Mouse (Mus musculus) heart, postnatal 0 days (tissue): Measurements from ENCODE around the gene Fgfr2. TPM values are rescaled to one million over a fixed set of nuclear protein-coding genes. Genes with fewer than 3 reads are reported as not detected.
"Not testable (repeated sequence)": the region's sequence is repeated elsewhere in the genome, so short reads cannot be mapped to it uniquely, and the experiment has no call there.

Source experiments
- ATAC-seq: fragments of 200-750 bp; cut with Nextera tagmentation; 2 replicates; pipeline ENCODE4 v1.8.0; 2017; ENCODE audit warnings: low read depth, moderate number of reproducible peaks, moderate library complexity; ENCODE audit not compliant: insufficient read depth
- DNase-seq: peaks from one replicate; pipeline ENCODE4 v3.0.0-alpha.2; 2016; ENCODE audit warnings: low spot score
- H3K27ac ChIP-seq: fragments of 300-500 bp; sonication (generic); 2 replicates; pipeline ENCODE4 v1.5.1; 2014; ENCODE audit warnings: low read depth, mild to moderate bottlenecking
- H3K27me3 ChIP-seq: fragments of 300-500 bp; sonication (generic); 2 replicates; pipeline ENCODE4 v1.6.1; 2014; ENCODE audit warnings: low read length, mixed read lengths; ENCODE audit not compliant: control insufficient read depth, insufficient read depth
- H3K36me3 ChIP-seq: fragments of 300-500 bp; sonication (generic); replicated peaks from 2 replicates; pipeline ENCODE4 v1.6.1; 2014; ENCODE audit warnings: low read length, mixed read lengths; ENCODE audit not compliant: control insufficient read depth, insufficient read depth
- H3K4me1 ChIP-seq: fragments of 300-500 bp; sonication (generic); 2 replicates; pipeline ENCODE4 v1.6.1; 2014; ENCODE audit warnings: antibody characterized with exemption; ENCODE audit not compliant: control insufficient read depth, insufficient read depth
- H3K4me2 ChIP-seq: fragments of 300-500 bp; sonication (generic); 2 replicates; pipeline ENCODE4 v1.6.1; 2014; ENCODE audit warnings: low read depth, mild to moderate bottlenecking, low read length, moderate library complexity
- H3K4me3 ChIP-seq: fragments of 300-500 bp; sonication (generic); 2 replicates; pipeline ENCODE4 v1.5.1; 2014; ENCODE audit warnings: low read depth, low read length
- H3K9ac ChIP-seq: fragments of 300-500 bp; sonication (generic); replicated peaks from 2 replicates; pipeline ENCODE4 v1.6.1; 2014; ENCODE audit warnings: low read depth, low read length, mixed read lengths
- H3K9me3 ChIP-seq: fragments of 300-500 bp; sonication (generic); replicated peaks from 2 replicates; pipeline ENCODE4 v1.6.1; 2016; ENCODE audit warnings: low read length; ENCODE audit not compliant: control insufficient read depth
- CTCF ChIP-seq: IDR thresholded peaks from 2 replicates; pipeline ENCODE4 v1.5.1; 2016; ENCODE audit warnings: antibody characterized with exemption, control low read depth, low read depth
- EP300 ChIP-seq: IDR thresholded peaks from 2 replicates; pipeline ENCODE4 v1.6.1; 2016; ENCODE audit warnings: antibody characterized with exemption, low read depth
- WGBS: fragments of 180-500 bp; shearing (Covaris S2); extraction: QIAGEN DNeasy Blood & Tissue Kit; methylation state at CpG from one replicate; pipeline ENCODE4 v1.1.7; 2014; 5-methylcytosine and 5-hydroxymethylcytosine counted together
- polyA plus RNA-seq: library from polyadenylated mRNA; unstranded; fragments of >200 nt; fragmentation: Nextera tagmentation; extraction: Ambion mirVana; gene quantifications from 2 replicates; pipeline ENCODE4 v1.2.1, GENCODE M21; 2015
- total RNA-seq: library from RNA; depleted of rRNA; stranded (reverse); fragments of >200 nt; gene quantifications from 2 replicates; pipeline ENCODE4 v1.2.3, GENCODE M21; 2014; ENCODE audit warnings: low replicate concordance

Gene Fgfr2
- total and polyA plus RNA-seq, 2 experiments from 2014 or later = 3.8 to 11.5 TPM

DNA sequence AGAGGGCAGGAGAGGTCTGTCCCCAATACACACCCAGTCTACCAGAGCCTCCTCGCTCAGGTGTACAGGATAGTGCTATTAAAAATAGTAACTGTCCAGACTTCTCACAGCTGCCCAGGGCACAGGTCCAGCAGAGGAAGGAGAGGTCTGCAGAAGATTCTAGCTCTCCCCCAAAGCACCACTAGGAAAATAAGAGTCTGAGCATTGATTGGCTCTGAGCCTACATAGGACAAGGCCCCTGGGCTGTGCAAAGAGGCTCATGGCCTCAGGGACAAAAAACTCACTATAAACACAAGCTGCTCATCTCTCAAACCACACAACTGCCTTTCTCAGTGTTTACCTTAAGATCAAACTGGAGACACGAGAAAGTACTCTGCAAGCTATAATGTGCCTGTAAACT lies 679.4 kb downstream of the Fgfr2 start:
- H3K4me3 ChIP-seq = no peak overlapping the region
- ATAC-seq (peak; percentile 39; the same call in 1 of the 2 replicates), DNase-seq (no peak)
- no peak overlapping the region for H3K4me2 ChIP-seq
- H3K4me1 ChIP-seq = peaks cover 14% of the 10 kb centered on the region
- H3K36me3 ChIP-seq = no peaks in the 10 kb centered on the region
- no peak for TF ChIP-seq EP300
- no peak for TF ChIP-seq CTCF
- H3K27me3 ChIP-seq = no peaks in the 10 kb centered on the region
- peak overlapping the region; percentile 54 for H3K27ac ChIP-seq
- 40% methylated on average over 2 of the region's 2 CpGs for WGBS
- H3K9ac ChIP-seq = no peak overlapping the region
- H3K9me3 ChIP-seq = no peaks in the 10 kb centered on the region

DNA sequence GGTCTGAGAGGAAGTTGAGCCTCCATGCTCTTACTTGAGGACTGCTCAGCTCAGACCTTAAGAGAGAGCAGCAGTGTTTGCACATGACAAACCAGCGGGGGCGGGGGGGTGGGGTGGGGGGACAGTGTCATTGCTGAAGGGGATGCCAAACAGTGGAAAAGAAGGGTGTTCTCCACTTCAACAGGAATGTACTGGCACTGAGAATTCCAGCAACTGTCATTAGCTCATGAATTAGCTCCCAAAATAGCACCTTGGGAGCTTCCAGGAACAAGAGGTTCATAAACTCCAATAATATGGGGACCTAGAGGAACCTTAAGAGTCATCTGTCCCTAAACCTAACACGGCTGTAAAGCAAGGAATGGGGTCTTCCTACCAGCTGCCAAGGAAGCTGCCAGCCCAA lies 680.0 kb downstream of the Fgfr2 start:
- peak; percentile 53 for DNase-seq
- Histone ChIP-seq H3K9ac (no peak overlapping the region), H3K4me1 (peaks cover 14% of the 10 kb centered on the region), H3K27me3 (no peaks in the 10 kb centered on the region), H3K4me3 (no peak overlapping the region), H3K36me3 (no peaks in the 10 kb centered on the region), H3K27ac (peak overlapping the region; percentile 54), H3K9me3 (no peaks in the 10 kb centered on the region), H3K4me2 (no peak overlapping the region)
- peak; percentile 67 for ATAC-seq
- WGBS = 55% methylated on average over 3 of the region's 3 CpGs
- no peak for TF ChIP-seq EP300

DNA sequence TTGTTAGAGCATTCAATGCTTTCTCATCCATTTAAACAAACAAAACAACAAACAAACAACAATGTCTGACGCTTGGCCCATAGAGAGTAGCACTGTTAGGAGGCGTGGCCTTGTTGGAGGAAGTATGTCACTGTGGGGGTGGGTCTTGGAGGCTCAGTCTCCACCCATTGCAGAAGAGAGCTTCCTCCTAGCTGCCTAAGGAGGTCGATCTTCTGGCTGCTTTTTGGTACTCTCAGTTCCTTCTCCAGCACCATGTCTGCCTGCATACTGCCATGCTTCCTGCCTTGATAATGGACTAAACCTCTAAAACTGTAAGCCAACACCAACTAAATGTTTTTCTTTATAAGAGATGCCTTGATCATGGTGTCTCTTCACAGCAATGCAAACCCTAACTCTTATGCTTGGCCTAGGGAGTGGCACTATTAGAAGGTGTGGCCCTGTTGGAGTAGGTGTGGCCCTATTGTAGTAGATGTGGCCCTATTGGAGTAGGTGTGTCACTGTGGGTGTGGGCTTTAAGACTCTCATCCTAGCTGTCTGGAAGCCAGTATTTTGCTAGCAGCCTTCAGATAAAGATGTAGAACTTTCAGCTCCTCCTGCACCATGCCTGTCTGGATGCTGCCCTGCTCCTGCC lies 680.9 kb downstream of the Fgfr2 start:
- not testable (repeated sequence) for DNase-seq, ATAC-seq
- WGBS = 87% methylated on average over 3 of the region's 3 CpGs

DNA sequence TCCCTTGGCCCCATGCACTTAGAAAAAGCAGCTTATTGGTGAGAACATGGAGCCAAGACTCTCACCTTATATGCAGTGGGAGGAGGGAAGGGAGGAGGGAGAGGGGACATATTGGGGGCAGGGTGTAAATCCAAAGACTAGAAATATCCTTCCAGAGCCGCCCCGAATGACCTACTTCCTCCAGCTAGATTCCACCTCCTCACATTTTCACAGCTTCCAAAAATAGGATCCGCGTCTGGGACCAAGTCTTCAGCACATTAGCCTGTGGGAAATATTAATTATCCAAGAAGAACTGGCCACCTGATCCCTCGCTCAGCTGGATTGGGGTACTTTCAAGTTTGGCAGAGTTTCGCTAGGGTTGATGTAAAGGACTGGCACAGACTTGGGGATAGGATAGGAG lies 683.2 kb downstream of the Fgfr2 start:
- 44% methylated on average over 6 of the region's 6 CpGs for WGBS
- ATAC-seq (no peak), DNase-seq (no peak)
- Histone ChIP-seq H3K4me3 (no peak overlapping the region), H3K9ac (no peak overlapping the region), H3K4me2 (no peak overlapping the region), H3K36me3 (no peaks in the 10 kb centered on the region), H3K4me1 (peaks cover 14% of the 10 kb centered on the region), H3K27me3 (no peaks in the 10 kb centered on the region), H3K27ac (no peak overlapping the region), H3K9me3 (no peaks in the 10 kb centered on the region)
- TF ChIP-seq CTCF (no peak), EP300 (no peak)

More for the DNA sequence above, 680.9 kb downstream of the Fgfr2 start:
- H3K27me3 ChIP-seq, H3K4me3 ChIP-seq, H3K9ac ChIP-seq, H3K9me3 ChIP-seq, H3K27ac ChIP-seq, H3K4me2 ChIP-seq, H3K36me3 ChIP-seq: not testable (repeated sequence)
- peaks cover 14% of the 10 kb centered on the region for H3K4me1 ChIP-seq

DNA sequence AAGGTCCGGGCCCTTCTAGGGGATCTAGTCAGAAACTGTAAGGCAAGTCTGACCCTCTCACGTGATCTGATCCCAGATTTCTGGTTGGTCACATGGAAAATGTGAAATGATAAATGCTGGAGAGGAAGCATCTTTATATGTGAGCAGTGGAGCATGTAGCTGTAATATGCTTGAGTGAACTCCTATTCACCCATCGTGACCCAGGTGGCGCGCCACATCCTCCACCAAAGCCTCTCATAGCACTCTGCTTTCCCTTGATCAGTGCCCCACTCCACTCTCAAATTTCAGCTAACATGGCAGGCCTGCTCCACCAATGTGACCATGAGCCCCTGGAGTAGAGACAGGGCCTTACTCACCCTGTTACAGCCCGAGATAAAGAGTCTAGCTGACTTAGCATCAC lies 685.1 kb downstream of the Fgfr2 start:
- H3K9ac ChIP-seq = no peak overlapping the region
- H3K9me3 ChIP-seq = no peaks in the 10 kb centered on the region
- no peak for TF ChIP-seq CTCF
- TF ChIP-seq EP300 = no peak

DNA sequence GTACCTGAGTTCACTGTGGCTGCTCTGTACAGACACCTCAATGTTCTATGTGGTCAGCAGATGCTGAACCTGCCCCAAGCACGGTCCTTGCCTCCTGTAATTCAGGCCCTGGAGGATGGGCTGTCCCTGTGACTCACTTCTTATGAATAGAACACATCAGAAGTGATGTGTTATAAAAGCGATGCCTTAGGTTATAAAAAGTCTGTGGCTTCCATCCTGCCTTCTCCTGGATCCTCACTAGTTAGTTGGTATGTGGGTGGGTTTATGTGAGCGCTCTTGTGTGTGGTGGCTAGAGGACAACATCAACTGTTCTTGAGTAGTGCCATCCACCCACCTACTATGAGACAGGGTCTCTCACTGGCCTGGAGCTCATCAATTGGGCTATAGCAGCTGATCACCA lies 685.7 kb downstream of the Fgfr2 start:
- Histone ChIP-seq H3K9me3 (no peaks in the 10 kb centered on the region), H3K4me3 (no peak overlapping the region), H3K4me2 (no peak overlapping the region), H3K4me1 (no peaks in the 10 kb centered on the region; the same call in 1 of the 2 replicates), H3K27ac (no peak overlapping the region), H3K9ac (no peak overlapping the region), H3K36me3 (no peaks in the 10 kb centered on the region), H3K27me3 (no peaks in the 10 kb centered on the region)
- ATAC-seq = no peak
- no peak for DNase-seq
- 80% methylated on average over 3 of the region's 3 CpGs for WGBS
- no peak for TF ChIP-seq EP300
- no peak for TF ChIP-seq CTCF

More for the DNA sequence above, 685.1 kb downstream of the Fgfr2 start:
- H3K27ac ChIP-seq = no peak overlapping the region
- no peak for DNase-seq
- no peaks in the 10 kb centered on the region for H3K36me3 ChIP-seq
- H3K4me2 ChIP-seq = no peak overlapping the region
- H3K4me1 ChIP-seq = peaks cover 3% of the 10 kb centered on the region
- H3K27me3 ChIP-seq = no peaks in the 10 kb centered on the region
- 86% methylated on average over 6 of the region's 6 CpGs for WGBS
- H3K4me3 ChIP-seq = no peak overlapping the region
- no peak for ATAC-seq
